Mouse (Mus musculus) embryonic fibroblast, embryonic 13.5 days (primary cell): ENCODE results near the gene Astl. TPM values are rescaled to one million over a fixed set of nuclear protein-coding genes. Genes with fewer than 3 reads are reported as not detected.

Experiments
- H3K27ac ChIP-seq: 2 replicates; pipeline ENCODE4 v1.5.1; 2012; ENCODE audit warnings: low read length, control low read depth, inconsistent platforms; ENCODE audit not compliant: insufficient read depth
- H3K4me1 ChIP-seq: 2 replicates; pipeline ENCODE4 v1.6.1; 2011; ENCODE audit warnings: low read length; ENCODE audit not compliant: control insufficient read depth, insufficient read depth
- H3K4me3 ChIP-seq: 2 replicates; pipeline ENCODE4 v1.5.1; 2011; ENCODE audit warnings: mild to moderate bottlenecking, control low read depth, low read length; ENCODE audit not compliant: insufficient read depth
- CTCF ChIP-seq: IDR thresholded peaks from 2 replicates; pipeline ENCODE4 v1.5.1; 2011; ENCODE audit warnings: mild to moderate bottlenecking, control low read depth, low read length, moderate library complexity, borderline replicate concordance; ENCODE audit not compliant: insufficient read depth
- POLR2A ChIP-seq: IDR thresholded peaks from 2 replicates; pipeline ENCODE4 v1.6.1; 2011; ENCODE audit warnings: low read depth, mild to moderate bottlenecking, control low read depth, low read length, moderate library complexity
- polyA plus RNA-seq: library from polyadenylated mRNA; stranded (reverse); fragments of >200 nt; gene quantifications from 2 replicates; pipeline ENCODE4 v1.2.4, GENCODE M21; 2011; ENCODE audit warnings: low read depth; ENCODE audit not compliant: missing spikeins, insufficient read length

Astl gene
- polyA plus RNA-seq, 1 experiment: not detected

DNA sequence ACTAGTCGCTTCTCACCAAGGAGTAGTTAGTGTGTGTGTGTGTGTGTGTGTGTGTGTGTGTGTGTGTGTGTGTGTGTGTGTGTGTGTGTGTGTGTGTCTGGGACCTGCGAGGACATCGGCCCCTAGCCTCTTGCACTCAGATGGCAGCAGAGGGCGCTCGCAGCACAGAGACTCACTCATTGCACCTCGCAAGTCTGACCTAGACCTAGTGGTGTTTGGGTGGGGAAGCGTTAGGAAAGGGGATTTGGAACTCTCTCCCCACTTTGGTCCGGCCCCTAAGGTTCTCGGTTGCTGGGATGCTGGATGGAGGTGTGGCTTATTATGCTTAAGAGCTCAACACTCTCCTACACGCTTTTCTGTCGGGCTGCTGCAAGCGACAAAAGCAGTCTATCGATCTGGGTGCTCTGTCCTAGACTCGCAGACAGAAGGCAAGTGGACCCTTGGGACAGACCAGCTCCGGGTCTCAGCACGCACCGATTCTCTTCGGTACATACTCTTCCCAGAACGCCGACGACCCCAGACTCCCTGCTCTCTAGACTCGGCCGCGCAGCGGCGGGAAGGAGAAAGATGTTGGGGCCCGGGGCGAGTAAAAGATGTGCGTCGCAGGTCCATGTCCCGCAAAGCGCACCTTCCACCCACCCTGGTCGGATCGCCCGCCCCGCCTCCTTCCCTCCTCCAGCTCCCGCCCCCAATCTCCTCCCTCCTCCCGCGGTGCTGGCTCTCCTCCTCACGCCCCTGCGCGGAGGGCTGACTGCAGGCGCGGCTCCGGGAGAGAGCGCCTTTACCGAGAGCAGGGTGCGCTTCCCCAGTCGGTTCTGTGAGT lies 24.2 kb downstream of the Astl start, which contains the start of gene Adra2b:
Adra2b (plus strand) TSS at position 750 of the 823 bp plus-strand sequence.
- no peak for TF ChIP-seq POLR2A
- peak; percentile 98 for TF ChIP-seq CTCF
- no peaks in the 10 kb centered on the region for H3K4me1 ChIP-seq
- H3K27ac ChIP-seq: no peak within 1 kb of the TSS
- peak within 1 kb of the TSS; percentile 21 for H3K4me3 ChIP-seq

DNA sequence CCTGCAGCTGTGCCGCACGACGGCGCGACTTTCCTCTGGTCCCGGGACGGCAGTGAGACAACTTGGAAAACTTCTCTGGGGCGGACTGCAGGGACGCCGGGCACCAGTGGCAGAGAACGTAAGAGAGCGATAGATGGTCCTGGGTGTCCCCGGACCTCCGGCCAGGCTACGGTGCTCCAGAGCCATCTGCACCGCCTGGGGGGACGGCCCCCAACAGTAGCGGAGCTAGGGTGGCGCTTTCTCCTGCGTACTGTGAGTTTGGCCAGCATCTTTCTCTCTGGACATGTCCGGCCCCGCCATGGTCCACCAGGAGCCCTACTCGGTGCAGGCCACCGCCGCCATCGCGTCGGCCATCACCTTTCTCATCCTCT lies 24.8 kb downstream of the Astl start:
- Histone ChIP-seq H3K4me1 (no peaks in the 10 kb centered on the region), H3K4me3 (peak overlapping the region; percentile 21), H3K27ac (no peak overlapping the region)
- no peak for TF ChIP-seq CTCF
- no peak for TF ChIP-seq POLR2A

DNA sequence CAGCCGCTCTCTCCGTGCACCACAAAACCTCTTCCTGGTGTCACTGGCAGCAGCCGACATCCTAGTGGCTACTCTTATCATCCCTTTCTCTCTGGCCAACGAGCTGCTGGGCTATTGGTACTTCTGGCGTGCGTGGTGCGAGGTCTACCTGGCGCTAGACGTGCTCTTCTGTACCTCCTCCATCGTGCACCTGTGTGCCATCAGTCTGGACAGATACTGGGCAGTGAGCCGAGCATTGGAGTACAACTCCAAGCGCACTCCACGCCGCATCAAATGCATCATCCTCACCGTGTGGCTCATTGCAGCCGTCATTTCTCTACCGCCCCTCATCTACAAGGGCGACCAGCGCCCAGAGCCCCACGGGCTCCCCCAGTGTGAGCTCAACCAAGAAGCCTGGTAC lies 25.3 kb downstream of the Astl start:
- H3K4me3 ChIP-seq: peak overlapping the region; percentile 21; the same call in 1 of the 2 replicates
- no peaks in the 10 kb centered on the region for H3K4me1 ChIP-seq
- H3K27ac ChIP-seq: no peak overlapping the region
- TF ChIP-seq CTCF (no peak), POLR2A (no peak)

GRCm38 (mm10) chr2:127364452-127364851 lies 26.0 kb downstream of the Astl start:
- no peak overlapping the region for H3K4me3 ChIP-seq
- no peak overlapping the region for H3K27ac ChIP-seq
- no peaks in the 10 kb centered on the region for H3K4me1 ChIP-seq
- TF ChIP-seq CTCF (no peak), POLR2A (no peak)

GRCm38 (mm10) chr2:127367126-127367820 lies 28.8 kb downstream of the Astl start:
- Histone ChIP-seq H3K4me1 (no peaks in the 10 kb centered on the region), H3K4me3 (no peak overlapping the region), H3K27ac (no peak overlapping the region)
- no peak for TF ChIP-seq POLR2A
- no peak for TF ChIP-seq CTCF

DNA sequence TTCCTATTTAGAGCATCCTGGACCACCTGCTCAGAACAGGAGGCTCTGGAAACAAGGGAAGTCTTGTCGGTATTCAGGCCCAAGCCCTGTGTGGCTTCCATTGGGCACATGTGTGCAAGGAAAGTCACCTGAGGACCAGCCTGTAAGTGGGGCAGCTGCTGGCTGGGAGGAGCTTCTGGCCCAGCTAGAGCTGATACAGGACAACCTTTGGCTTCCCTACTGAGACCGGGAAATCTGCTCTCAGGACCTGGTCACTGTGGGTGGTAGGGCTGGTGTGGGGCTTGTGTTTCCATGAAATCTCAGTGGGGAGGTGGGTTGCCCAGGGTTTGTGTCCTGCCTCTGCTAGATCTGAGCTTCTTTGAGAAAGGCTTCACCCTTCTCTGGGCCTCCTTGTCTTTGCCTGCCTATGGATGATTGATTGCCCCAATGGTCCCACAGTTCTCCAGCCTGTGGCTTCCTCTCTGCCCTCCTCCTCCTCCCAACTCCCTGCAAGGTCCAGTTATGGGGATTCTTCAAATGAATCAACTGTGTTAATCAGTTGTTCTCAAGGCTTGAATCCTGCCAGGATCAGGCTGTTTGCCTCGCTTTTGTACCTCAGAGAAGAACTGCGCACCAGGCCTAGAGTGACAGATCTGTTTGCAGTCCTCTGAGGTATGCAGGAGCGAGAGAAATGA lies 31.4 kb downstream of the Astl start:
- no peaks in the 10 kb centered on the region for H3K4me1 ChIP-seq
- no peak overlapping the region for H3K4me3 ChIP-seq
- H3K27ac ChIP-seq: no peak overlapping the region
- TF ChIP-seq POLR2A (no peak), CTCF (no peak)

- TF ChIP-seq CTCF (no peak), POLR2A (no peak)
- no peaks in the 10 kb centered on the region for H3K4me1 ChIP-seq
- H3K4me3 ChIP-seq: no peak overlapping the region
- H3K27ac ChIP-seq: no peak overlapping the region
These were observed 32.4 kb downstream of the Astl start for GRCm38 (mm10) chr2:127370561-127371483.

- TF ChIP-seq CTCF (no peak), POLR2A (no peak)
- no peak overlapping the region for H3K27ac ChIP-seq
- no peaks in the 10 kb centered on the region for H3K4me1 ChIP-seq
- H3K4me3 ChIP-seq: no peak overlapping the region
These were observed 33.0 kb downstream of the Astl start for GRCm38 (mm10) chr2:127371484-127371861.

GRCm38 (mm10) chr2:127372082-127372481 lies 33.6 kb downstream of the Astl start:
- Histone ChIP-seq H3K27ac (no peak overlapping the region), H3K4me1 (no peaks in the 10 kb centered on the region)
- TF ChIP-seq CTCF: no peak
- no peak for TF ChIP-seq POLR2A

More at GRCm38 (mm10) chr2:127372082-127372481, 33.6 kb downstream of the Astl start:
- no peak overlapping the region for H3K4me3 ChIP-seq
